Mouse (Mus musculus) erythroblast, embryonic 14.5 days (primary cell): ENCODE results near the gene Pkp4. TPM values are rescaled to one million over a fixed set of nuclear protein-coding genes. Genes with fewer than 3 reads are reported as not detected.
"Not testable (repeated sequence)": the region's sequence is repeated elsewhere in the genome, so short reads cannot be mapped to it uniquely, and the experiment has no call there.

Source experiments
- H3K27me3 ChIP-seq: 2 replicates; pipeline ENCODE4 v1.6.1; 2012; ENCODE audit warnings: inconsistent platforms; ENCODE audit not compliant: control insufficient read depth
- H3K36me3 ChIP-seq: 2 replicates; pipeline ENCODE4 v1.6.1; 2012; ENCODE audit warnings: mild to moderate bottlenecking, inconsistent platforms; ENCODE audit not compliant: control insufficient read depth
- H3K4me1 ChIP-seq: 2 replicates; pipeline ENCODE4 v1.6.1; 2012; ENCODE audit warnings: inconsistent platforms; ENCODE audit not compliant: control insufficient read depth
- H3K4me3 ChIP-seq: replicated peaks from 2 replicates; pipeline ENCODE3; 2012; ENCODE audit warnings: moderate library complexity, mild to moderate bottlenecking, inconsistent platforms
- H3K9me3 ChIP-seq: 2 replicates; pipeline ENCODE4 v1.6.1; 2012; ENCODE audit warnings: low read length, inconsistent platforms, mixed read lengths; ENCODE audit not compliant: control insufficient read depth
- GATA1 ChIP-seq: IDR thresholded peaks from 2 replicates; pipeline ENCODE4 v1.6.1; 2012; ENCODE audit warnings: low read length, inconsistent platforms, mixed read lengths
- TAL1 ChIP-seq: IDR thresholded peaks from 3 replicates; pipeline ENCODE4 v1.6.1; 2012; ENCODE audit warnings: low read length, inconsistent platforms, mixed read lengths
- polyA plus RNA-seq: library from polyadenylated mRNA; stranded (reverse); fragments of >175 nt; gene quantifications from 2 replicates; pipeline ENCODE4 v1.2.3, GENCODE M21; 2012

Gene Pkp4
- polyA plus RNA-seq, 1 experiment, result 2.2 TPM

DNA sequence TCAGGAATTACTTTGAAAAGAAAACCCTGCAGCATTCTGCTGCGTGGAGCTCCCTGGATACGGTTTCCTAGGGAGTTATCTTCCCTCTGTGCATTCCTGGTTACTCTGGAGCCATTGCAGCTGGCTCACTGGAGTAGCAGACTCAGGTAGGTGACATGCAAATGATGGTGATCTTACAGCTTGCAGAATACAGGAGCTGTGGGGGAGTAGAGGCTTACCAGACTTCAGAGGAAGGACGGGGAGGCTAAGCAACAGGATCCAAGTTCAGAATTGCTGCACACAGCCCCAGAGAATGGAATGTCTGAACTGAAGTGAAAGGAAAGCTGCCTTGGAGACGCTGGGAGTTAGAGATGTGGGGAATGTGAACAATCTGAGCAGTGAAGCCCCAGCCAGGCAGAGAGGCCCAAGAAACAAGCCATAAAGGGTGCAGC, 200.7 kb downstream of the Pkp4 start:
- H3K4me3 ChIP-seq, result no peak overlapping the region
- H3K36me3 ChIP-seq, result no peaks in the 10 kb centered on the region
- TF ChIP-seq GATA1 (no peak), TAL1 (no peak)
- peaks cover 2% of the 10 kb centered on the region; the same call in 1 of the 2 replicates for H3K9me3 ChIP-seq
- H3K4me1 ChIP-seq, result no peaks in the 10 kb centered on the region
- H3K27me3 ChIP-seq, result no peaks in the 10 kb centered on the region

DNA sequence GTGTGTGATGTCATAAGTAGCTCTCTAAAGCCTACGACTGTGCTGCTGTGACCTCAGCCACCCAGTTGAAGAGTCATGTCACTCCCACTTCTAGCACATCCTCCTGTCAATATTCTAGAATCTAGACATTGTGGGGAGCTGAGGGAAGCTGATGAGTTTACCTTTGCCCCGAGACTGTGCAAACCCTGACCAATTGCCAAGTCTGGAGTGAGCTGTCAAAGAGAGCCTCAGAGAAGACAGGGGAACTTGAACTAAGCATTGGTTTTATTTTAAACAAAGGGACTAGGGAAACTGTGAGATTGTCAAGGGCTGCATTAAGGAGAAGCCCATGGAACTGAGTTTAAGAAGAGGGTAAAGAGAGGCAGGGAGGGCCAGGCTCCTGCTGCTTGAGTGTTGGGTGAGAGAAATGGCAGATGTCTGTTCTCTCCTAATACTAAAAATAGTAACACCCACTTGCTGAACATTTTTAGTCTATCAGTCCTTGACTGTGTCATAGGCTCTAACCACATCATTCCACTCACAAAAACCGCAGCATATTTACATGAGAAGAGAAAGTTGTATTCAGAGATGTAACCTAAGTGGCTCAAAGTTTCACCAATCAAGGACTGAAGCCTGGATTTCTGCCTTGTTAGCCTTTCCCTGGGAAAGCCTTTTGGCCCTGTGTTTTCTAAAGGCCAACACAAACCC, 203.6 kb downstream of the Pkp4 start:
- no peak overlapping the region for H3K4me3 ChIP-seq
- H3K36me3 ChIP-seq, result no peaks in the 10 kb centered on the region
- peaks cover 10% of the 10 kb centered on the region for H3K9me3 ChIP-seq
- H3K4me1 ChIP-seq, result no peaks in the 10 kb centered on the region
- no peaks in the 10 kb centered on the region for H3K27me3 ChIP-seq
- TF ChIP-seq GATA1, result no peak
- TF ChIP-seq TAL1, result no peak

DNA sequence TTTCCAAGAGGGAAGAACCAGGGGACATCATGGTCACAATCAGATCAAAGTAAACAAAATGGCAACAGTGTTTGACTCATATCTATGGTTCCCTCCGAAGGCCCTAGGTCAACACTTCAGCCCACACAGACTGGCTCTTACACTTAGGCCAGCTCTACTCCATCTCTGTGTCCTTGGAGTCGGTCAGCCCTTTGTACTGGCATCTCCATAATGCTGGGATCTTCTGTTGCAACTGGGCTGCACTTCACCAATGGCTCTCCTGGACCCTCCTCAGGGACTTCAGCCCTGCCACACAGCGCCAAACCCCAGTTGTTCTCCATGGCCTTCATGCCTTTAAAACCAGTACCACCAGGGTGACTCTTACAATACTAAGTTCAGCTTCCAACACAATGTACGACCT, 206.5 kb downstream of the Pkp4 start:
- no peak for TF ChIP-seq TAL1
- TF ChIP-seq GATA1, result no peak
- no peaks in the 10 kb centered on the region for H3K4me1 ChIP-seq
- no peaks in the 10 kb centered on the region for H3K36me3 ChIP-seq
- no peaks in the 10 kb centered on the region for H3K27me3 ChIP-seq
- H3K9me3 ChIP-seq, result peaks cover 16% of the 10 kb centered on the region
- H3K4me3 ChIP-seq, result no peak overlapping the region

DNA sequence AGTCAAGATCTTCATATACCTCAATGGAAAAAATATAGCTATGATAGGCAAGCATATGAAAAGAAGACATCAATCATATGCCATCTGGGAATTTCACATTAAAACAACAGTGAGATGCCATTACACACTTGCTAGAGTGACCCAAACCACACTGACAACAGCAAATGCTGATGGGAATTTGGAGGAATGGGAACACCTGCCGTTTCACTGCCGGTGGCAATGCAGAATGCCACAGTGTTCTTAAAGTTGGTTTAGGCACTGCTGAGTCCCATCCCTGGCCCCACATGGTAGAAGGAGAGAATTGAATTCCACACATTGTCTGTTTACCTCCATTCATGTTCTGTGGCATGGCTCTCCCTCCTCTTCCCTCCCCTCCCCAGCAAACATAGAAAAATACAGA, 212.5 kb downstream of the Pkp4 start:
- no peaks in the 10 kb centered on the region for H3K4me1 ChIP-seq
- H3K27me3 ChIP-seq, result no peaks in the 10 kb centered on the region
- TF ChIP-seq TAL1 (no peak), GATA1 (no peak)
- peaks cover 5% of the 10 kb centered on the region for H3K9me3 ChIP-seq
- H3K4me3 ChIP-seq, result no peak overlapping the region
- no peaks in the 10 kb centered on the region for H3K36me3 ChIP-seq

DNA sequence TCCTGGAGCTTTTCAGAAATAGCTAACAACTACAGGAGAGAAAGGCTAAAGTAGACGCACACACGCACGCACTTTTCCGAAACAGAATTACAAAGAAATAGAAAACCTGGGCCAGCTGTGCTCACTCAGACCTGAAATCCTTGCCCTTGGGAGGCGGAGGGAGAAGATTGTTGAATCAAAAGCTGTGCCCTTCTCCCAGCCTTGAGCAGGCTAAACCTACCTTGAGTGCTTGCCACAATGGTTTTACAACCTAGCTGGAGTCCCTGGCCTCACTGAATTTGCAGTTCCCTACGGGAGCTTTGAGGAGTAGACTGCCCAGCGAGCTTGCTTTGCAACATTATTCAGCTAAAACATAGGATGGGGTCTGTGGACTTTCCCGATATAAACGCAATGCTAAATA, 217.4 kb downstream of the Pkp4 start:
- H3K27me3 ChIP-seq, result no peaks in the 10 kb centered on the region
- H3K4me1 ChIP-seq, result no peaks in the 10 kb centered on the region
- H3K36me3 ChIP-seq, result no peaks in the 10 kb centered on the region
- H3K4me3 ChIP-seq, result no peak overlapping the region
- no peak for TF ChIP-seq TAL1
- TF ChIP-seq GATA1, result no peak
- H3K9me3 ChIP-seq, result no peaks in the 10 kb centered on the region

DNA sequence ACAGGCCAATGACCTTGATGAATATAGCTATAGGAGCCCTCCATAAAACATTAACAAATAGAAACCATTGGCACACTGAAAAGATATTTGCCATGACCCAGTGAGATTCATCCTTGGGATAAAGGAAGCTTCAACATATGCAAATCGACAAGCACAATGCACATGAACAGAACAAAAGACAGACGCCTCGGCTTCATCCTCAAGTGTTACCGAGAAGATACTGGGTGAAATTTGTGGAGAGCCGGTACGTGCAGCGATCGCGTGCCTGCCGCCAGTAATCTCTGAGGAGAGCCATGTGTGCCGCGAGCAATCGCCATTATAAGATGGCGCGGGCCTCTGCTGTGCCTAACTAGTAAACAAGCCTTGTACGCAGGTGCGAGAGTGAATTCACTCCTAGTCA, 218.2 kb downstream of the Pkp4 start:
- not testable (repeated sequence) for H3K27me3 ChIP-seq, H3K4me3 ChIP-seq, H3K36me3 ChIP-seq, H3K9me3 ChIP-seq, H3K4me1 ChIP-seq

DNA sequence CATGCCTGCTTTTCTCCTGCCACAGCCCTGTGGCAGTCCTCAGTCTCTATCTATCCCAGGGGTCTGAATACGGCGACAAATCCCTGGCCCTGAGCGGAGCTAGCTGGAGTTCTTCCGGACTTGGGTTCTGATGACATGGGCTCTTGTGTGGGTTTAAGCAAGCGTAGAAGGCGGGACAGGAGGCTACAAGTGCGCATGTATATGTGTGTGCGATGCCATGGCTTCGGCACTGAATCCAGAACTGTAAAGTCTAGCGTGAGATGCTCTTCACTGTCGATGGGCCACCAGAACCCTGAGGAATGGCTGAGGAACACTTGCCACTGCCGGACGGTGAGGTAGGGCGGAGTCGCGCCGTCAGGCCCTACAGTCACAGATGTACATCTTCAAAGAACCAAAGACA, 222.6 kb downstream of the Pkp4 start:
- no peak for TF ChIP-seq TAL1
- no peak for TF ChIP-seq GATA1
- H3K4me1 ChIP-seq, result no peaks in the 10 kb centered on the region
- no peaks in the 10 kb centered on the region for H3K36me3 ChIP-seq
- no peak overlapping the region for H3K4me3 ChIP-seq
- no peaks in the 10 kb centered on the region for H3K9me3 ChIP-seq
- no peaks in the 10 kb centered on the region for H3K27me3 ChIP-seq

DNA sequence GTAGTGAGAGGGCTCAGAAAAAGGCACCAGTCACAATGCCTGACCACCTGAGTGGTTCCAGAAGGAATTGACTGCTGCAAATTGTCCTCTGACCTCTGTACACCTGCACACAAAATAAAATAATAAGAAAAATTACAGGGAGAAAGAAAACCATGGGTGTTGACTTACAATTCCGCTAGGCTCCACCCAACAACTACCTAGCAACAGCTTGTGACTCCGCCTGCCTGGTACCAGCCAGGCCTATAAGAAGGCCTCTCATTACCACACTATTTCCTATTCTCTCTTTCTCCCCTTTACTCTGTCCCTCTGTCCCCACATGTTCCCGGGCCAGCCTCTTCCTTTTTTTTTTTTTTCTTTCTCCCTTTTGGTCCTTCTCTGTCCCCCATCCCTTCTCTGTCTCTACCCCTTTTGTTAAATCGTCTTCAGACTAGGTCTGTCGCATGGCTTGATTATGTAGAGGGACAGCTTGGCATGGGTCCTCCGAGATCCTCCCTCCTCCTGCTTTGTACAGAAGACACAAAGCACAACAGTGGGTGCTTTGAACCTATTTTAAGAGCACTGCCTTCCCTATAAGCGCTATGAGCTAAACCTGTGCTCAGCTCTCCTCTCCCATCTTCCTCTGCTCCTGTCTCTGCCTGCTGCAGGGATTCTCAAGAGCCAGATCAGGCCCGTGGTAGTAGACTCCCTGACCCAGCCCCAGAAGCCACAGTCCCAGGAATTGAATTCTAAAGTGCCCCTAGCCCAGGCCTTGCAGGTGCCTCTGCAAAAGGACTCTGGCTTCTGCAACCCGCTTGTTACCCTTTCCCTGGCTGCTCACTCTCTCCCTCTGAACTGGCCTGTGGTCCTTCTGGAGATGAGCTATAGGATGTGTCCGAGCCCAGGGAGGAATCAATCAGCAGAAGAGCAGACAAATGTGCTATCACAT, 223.5 kb downstream of the Pkp4 start:
- TF ChIP-seq GATA1 (no peak), TAL1 (no peak)
- Histone ChIP-seq H3K4me3 (no peak overlapping the region), H3K4me1 (no peaks in the 10 kb centered on the region)

DNA sequence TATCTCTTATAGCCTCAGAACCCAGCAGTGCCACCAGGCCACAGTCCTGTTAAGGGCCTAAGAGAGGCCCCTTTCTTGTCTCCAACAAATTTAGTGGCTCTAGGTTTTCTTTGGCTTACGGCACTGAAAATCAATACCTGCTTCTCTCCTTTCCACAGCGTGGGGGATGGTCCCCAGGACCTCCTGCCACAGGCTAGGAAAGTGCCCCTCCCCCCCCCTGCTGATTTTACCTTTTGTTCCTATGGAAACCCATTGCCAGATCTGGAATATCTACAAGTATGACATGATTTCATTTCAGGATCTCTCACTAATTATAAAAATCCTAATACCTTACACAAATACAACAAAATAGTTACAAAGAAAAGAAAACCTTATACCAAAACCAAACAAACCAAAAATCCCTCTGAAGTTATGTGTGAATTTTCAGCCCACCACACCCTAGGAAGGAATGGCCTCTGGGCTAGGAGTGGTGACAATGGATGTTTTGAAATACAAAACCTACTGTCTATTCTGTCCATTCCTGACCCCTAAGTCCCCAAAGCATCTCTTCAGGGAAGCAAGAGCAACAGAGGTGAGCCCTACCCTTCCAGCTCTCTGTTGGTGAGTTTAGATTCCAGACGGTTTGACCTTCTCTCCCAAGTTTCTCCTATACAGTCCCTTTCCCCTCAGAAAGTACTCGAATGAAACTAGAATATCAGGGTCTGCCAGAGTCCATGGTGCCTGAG, 224.7 kb downstream of the Pkp4 start:
- H3K4me3 ChIP-seq, result no peak overlapping the region
- no peaks in the 10 kb centered on the region for H3K9me3 ChIP-seq
- H3K36me3 ChIP-seq, result no peaks in the 10 kb centered on the region
- TF ChIP-seq TAL1 (no peak), GATA1 (no peak)
- no peaks in the 10 kb centered on the region for H3K27me3 ChIP-seq
- H3K4me1 ChIP-seq, result no peaks in the 10 kb centered on the region

More for the DNA sequence above, 223.5 kb downstream of the Pkp4 start:
- Histone ChIP-seq H3K27me3 (no peaks in the 10 kb centered on the region), H3K36me3 (no peaks in the 10 kb centered on the region), H3K9me3 (no peaks in the 10 kb centered on the region)
